Mouse (Mus musculus): ENCODE results near the gene Alpl.

GRCm38 (mm10) chr4:137812946-137813708, 16.9 kb upstream of the Alpl start:
- no peak for TF ChIP-seq CTCF (IDR thresholded peaks at IDR 0.05; ENCODE audit: extremely low read depth, insufficient read depth, insufficient read length, insufficient replicate concordance)
- TF ChIP-seq POLR2A (IDR thresholded peaks at IDR 0.05; ENCODE audit: low read depth, low read length) = no peak

Measured in spleen, adult 2 months (tissue).